Mouse (Mus musculus) midbrain, embryonic 14.5 days (tissue): Measurements from ENCODE around the gene Pde6d. TPM values are rescaled to one million over a fixed set of nuclear protein-coding genes. Genes with fewer than 3 reads are reported as not detected.
"Not testable (repeated sequence)": the region's sequence is repeated elsewhere in the genome, so short reads cannot be mapped to it uniquely, and the experiment has no call there.

ENCODE experiments used
- ATAC-seq: fragments of 200-750 bp; cut with Nextera tagmentation; 2 replicates; pipeline ENCODE4 v1.8.0; 2017; ENCODE audit warnings: moderate number of reproducible peaks, moderate library complexity; ENCODE audit not compliant: low FRiP score, low TSS enrichment
- DNase-seq: peaks from one replicate; pipeline ENCODE4 v3.0.0-alpha.2; 2015
- H3K27ac ChIP-seq: fragments of 300-500 bp; sonication (generic); replicated peaks from 2 replicates; pipeline ENCODE4 v1.5.1; 2014; ENCODE audit warnings: mild to moderate bottlenecking, low read depth, low read length, moderate library complexity
- H3K27me3 ChIP-seq: fragments of 300-500 bp; sonication (generic); 2 replicates; pipeline ENCODE4 v1.6.1; 2014; ENCODE audit warnings: low read length, control low read depth, mixed read lengths; ENCODE audit not compliant: control insufficient read depth, insufficient read depth
- H3K36me3 ChIP-seq: fragments of 300-500 bp; sonication (generic); 2 replicates; pipeline ENCODE4 v1.6.1; 2014; ENCODE audit warnings: low read length, control low read depth; ENCODE audit not compliant: control insufficient read depth, insufficient read depth
- H3K4me1 ChIP-seq: fragments of 300-500 bp; sonication (generic); 2 replicates; pipeline ENCODE4 v1.6.1; 2014; ENCODE audit warnings: mild to moderate bottlenecking, antibody characterized with exemption, low read length, control low read depth; ENCODE audit not compliant: control insufficient read depth, insufficient read depth
- H3K4me2 ChIP-seq: fragments of 300-500 bp; sonication (generic); 2 replicates; pipeline ENCODE4 v1.6.1; 2014; ENCODE audit warnings: mild to moderate bottlenecking, low read length, moderate library complexity
- H3K4me3 ChIP-seq: fragments of 300-500 bp; sonication (generic); replicated peaks from 2 replicates; pipeline ENCODE4 v1.5.1; 2014; ENCODE audit warnings: low read depth, low read length
- H3K9ac ChIP-seq: fragments of 300-500 bp; sonication (generic); replicated peaks from 2 replicates; pipeline ENCODE4 v1.6.1; 2014; ENCODE audit warnings: mild to moderate bottlenecking, low read length, moderate library complexity
- H3K9me3 ChIP-seq: fragments of 300-500 bp; sonication (generic); 2 replicates; pipeline ENCODE4 v1.6.1; 2016; ENCODE audit warnings: low read length, control low read depth, mixed read lengths; ENCODE audit not compliant: control insufficient read depth
- WGBS: fragments of 180-500 bp; shearing (Covaris S2); extraction: QIAGEN DNeasy Blood & Tissue Kit; methylation state at CpG from one replicate; pipeline ENCODE4 v1.1.7; 2014; 5-methylcytosine and 5-hydroxymethylcytosine counted together
- polyA plus RNA-seq: library from polyadenylated mRNA; unstranded; fragments of >200 nt; fragmentation: Nextera tagmentation; extraction: Ambion mirVana; gene quantifications from 2 replicates; pipeline ENCODE4 v1.2.1, GENCODE M21; 2014

Pde6d gene
- polyA plus RNA-seq, 1 experiment from 2014 or later: 89.1 TPM

DNA sequence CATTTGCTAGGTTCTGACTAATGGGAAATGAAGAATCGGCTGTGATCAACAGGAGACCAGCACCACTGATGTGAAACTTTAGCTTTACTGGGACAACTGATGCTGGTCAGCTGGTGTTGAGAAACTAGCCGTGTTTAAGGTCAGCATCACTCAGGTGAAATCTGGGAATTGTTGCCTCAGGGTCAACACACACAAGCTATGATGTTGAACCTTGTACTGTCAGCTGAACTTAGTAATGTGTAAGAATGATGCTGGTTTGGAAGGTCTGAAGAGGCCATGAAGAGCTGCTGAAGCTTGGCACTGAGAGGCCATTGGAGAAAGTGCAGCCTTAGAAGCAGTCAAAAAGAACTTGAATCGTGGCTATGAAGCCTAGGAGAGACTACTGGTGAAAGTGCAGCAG, 26.8 kb downstream of the Pde6d start:
- DNase-seq (no peak), ATAC-seq (no peak)
- Histone ChIP-seq H3K4me2 (no peak overlapping the region), H3K27ac (no peak overlapping the region), H3K27me3 (no peaks in the 10 kb centered on the region), H3K9me3 (no peaks in the 10 kb centered on the region), H3K9ac (no peak overlapping the region), H3K4me3 (no peak overlapping the region), H3K4me1 (no peaks in the 10 kb centered on the region), H3K36me3 (peaks cover 10% of the 10 kb centered on the region)
- 92% methylated on average over 3 of the region's 3 CpGs for WGBS

DNA sequence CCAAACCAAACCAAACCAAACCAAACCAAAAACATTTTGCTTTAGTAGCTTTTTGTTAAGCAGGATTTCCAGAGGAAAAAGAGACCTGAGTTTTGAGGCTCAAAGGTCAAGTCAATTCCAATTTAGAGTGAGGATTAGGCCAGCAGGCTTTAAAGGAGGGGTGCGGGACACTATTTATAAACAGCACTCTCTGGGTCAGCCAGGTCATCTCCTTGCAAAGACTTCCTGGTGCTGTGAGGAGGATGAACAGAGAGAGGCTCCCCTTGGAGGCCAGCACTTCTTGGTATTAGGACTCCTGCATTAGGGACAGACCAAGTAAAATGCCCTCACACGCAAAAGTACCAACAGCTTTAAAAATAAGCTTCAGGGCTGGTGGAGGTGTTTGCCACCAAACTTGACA, 30.6 kb downstream of the Pde6d start:
- Histone ChIP-seq H3K4me2 (no peak overlapping the region), H3K27me3 (no peaks in the 10 kb centered on the region), H3K9ac (no peak overlapping the region), H3K4me3 (no peak overlapping the region), H3K4me1 (no peaks in the 10 kb centered on the region), H3K36me3 (peaks cover 10% of the 10 kb centered on the region), H3K27ac (no peak overlapping the region), H3K9me3 (no peaks in the 10 kb centered on the region)
- no peak for DNase-seq
- ATAC-seq: no peak
- 15% methylated on average over 2 of the region's 2 CpGs for WGBS

DNA sequence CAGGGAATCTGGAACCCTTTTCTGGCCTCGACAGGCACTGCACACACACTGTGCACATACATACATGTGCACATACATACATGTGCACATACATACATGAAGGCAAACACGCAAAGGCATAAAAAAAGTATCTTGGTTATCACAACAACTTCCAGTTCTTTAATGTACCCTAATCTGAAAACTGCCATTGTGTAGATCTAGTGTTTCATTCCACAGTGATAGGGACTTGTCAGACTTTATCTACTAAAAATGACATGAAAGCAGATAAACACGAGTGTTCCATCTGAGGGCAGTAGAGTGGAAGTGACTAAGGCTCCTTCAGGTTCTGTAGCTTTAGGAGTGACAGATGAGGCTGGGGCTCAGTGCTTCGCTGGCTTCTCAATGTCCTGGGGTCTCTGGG, 31.1 kb downstream of the Pde6d start:
- H3K36me3 ChIP-seq: peaks cover 10% of the 10 kb centered on the region
- H3K27me3 ChIP-seq: no peaks in the 10 kb centered on the region
- no peak overlapping the region for H3K4me3 ChIP-seq
- 70% methylated on average over 4 of the region's 4 CpGs for WGBS
- no peak overlapping the region for H3K27ac ChIP-seq
- no peak for DNase-seq
- H3K9ac ChIP-seq: no peak overlapping the region
- H3K4me2 ChIP-seq: no peak overlapping the region
- no peaks in the 10 kb centered on the region for H3K9me3 ChIP-seq
- no peaks in the 10 kb centered on the region for H3K4me1 ChIP-seq
- no peak for ATAC-seq

DNA sequence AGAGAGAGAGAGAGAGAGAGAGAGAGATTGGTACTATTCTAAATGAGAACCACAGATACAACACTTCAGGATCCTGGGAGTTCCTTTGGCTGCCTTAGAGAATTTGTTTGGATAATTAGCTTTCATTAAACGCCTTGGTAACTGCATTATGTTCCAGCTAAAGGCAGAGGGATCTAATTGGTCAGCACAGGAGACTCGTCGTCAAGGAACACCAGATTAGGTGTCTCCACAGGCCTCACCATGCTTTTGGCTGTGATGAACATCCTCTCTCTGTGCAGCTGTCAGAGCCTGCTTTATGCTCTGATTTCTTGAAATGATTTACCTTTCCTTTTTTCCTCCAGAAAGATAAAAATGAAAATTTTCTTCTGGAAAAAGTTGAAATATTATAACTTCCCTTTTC, 35.6 kb downstream of the Pde6d start:
- no peak for ATAC-seq
- 64% methylated on average over 3 of the region's 3 CpGs for WGBS
- Histone ChIP-seq H3K27ac (no peak overlapping the region), H3K27me3 (no peaks in the 10 kb centered on the region), H3K9ac (no peak overlapping the region), H3K36me3 (peaks cover 51% of the 10 kb centered on the region), H3K9me3 (no peaks in the 10 kb centered on the region), H3K4me3 (no peak overlapping the region), H3K4me1 (no peaks in the 10 kb centered on the region), H3K4me2 (no peak overlapping the region)
- no peak for DNase-seq

DNA sequence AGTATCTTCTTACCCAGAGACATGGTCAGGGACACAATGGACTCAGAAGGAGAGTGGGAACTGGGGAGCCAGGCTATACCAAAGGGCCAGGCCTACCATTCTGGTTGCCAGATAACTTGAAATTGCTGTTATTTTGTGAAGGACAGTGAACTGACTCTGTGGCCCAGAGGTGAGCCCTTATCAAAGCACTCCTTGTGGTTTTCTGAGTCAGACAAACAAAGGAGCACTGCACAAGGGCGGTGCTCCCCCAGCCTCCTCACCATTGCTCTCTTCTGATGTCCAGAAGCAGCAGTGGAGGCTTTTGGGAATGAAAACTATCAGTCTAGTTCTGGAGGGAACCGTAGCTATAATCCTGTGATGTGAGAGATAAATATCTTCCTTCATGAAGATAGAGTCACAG, 39.8 kb downstream of the Pde6d start:
- Histone ChIP-seq H3K4me3 (no peak overlapping the region), H3K27ac (no peak overlapping the region), H3K9me3 (no peaks in the 10 kb centered on the region), H3K27me3 (no peaks in the 10 kb centered on the region), H3K4me1 (no peaks in the 10 kb centered on the region), H3K4me2 (no peak overlapping the region), H3K9ac (no peak overlapping the region), H3K36me3 (peaks cover 54% of the 10 kb centered on the region)
- 99% methylated on average over 2 of the region's 2 CpGs for WGBS
- DNase-seq (no peak), ATAC-seq (no peak)

DNA sequence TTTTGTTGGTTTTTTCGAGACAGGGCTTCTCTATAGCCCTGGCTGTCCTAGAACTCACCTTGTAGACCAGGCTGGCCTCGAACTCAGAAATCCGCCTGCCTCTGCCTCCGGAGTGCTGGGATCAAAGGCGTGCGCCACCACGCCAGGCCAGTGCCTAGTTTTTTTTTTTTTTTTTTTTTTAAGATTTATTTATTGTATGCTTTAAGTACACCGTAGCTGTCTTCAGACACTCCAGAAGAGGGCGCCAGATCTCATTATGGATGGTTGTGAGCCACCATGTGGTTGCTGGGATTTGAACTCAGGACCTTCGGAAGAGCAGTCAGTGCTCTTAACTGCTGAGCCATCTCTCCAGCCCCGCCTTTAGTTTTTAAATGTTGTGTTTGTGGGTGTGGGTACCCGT, 42.8 kb downstream of the Pde6d start:
- H3K27me3 ChIP-seq, H3K9ac ChIP-seq, H3K9me3 ChIP-seq, H3K27ac ChIP-seq, DNase-seq, ATAC-seq, H3K4me1 ChIP-seq, H3K4me3 ChIP-seq, H3K4me2 ChIP-seq: not testable (repeated sequence)
- H3K36me3 ChIP-seq: peaks cover 35% of the 10 kb centered on the region
- WGBS: 88% methylated on average over 12 of the region's 12 CpGs

DNA sequence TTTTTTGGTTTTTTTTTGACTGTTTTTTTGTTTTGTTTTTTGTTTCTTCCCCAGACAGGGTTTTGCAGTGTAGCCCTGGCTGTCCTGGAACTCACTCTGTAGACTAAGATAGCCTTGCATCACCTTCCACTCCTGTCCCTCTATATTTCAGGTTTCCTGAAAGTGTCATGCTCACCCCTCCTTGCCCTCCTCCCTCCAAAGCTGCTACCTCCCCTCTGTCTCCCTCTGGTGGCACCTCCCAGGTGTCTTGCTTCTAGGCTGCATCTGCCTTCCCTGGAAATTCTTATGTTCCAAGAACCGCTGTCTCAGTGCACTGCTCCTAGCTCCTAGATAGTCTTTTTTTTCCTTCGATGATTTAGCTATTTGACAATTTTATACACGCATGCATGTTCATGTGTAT, 44.0 kb downstream of the Pde6d start:
- no peak overlapping the region for H3K27ac ChIP-seq
- no peaks in the 10 kb centered on the region for H3K27me3 ChIP-seq
- ATAC-seq (no peak), DNase-seq (peak; percentile 15)
- peaks cover 26% of the 10 kb centered on the region for H3K36me3 ChIP-seq
- H3K9me3 ChIP-seq: no peaks in the 10 kb centered on the region
- H3K4me3 ChIP-seq: no peak overlapping the region
- H3K9ac ChIP-seq: no peak overlapping the region
- no peaks in the 10 kb centered on the region for H3K4me1 ChIP-seq
- no peak overlapping the region for H3K4me2 ChIP-seq
- WGBS: 74% methylated on average over 3 of the region's 3 CpGs

DNA sequence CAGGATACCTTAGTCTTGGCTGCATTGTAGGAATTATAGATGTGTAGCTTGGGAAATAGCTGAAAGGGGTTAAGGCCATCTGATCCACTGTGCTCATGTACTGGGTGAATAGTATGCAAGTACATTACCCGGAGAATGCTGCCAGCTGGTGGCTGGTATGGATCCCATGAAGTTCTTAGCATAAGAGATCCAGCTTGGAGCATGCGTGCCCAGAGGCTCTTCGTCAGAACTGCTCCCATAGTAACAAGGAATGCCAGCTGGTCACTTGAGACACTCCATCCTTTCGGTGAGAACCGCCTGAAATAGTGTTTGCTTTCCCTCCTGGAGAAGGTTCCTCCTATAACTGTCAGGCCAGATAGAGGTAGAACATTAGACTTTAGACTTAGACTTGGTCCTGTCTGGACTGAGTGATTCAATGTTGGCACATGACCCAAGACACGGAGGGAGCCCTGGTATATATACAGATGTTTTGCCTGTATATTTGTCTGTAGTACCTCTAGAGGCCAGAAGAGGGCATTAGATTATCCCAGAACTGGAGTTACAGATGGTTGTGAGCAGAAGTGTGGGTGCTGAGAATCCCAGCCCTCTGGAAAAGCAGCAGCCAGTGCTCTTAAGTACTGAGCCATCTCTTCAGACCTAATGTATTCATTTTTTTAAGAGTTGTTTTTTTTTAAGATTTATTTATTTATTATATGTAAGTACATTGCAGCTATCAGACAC, 48.9 kb downstream of the Pde6d start:
- Histone ChIP-seq H3K27ac (no peak overlapping the region), H3K4me2 (no peak overlapping the region), H3K4me3 (no peak overlapping the region), H3K4me1 (peaks cover 25% of the 10 kb centered on the region), H3K9ac (no peak overlapping the region), H3K36me3 (peaks cover 33% of the 10 kb centered on the region), H3K9me3 (no peaks in the 10 kb centered on the region), H3K27me3 (no peaks in the 10 kb centered on the region)
- ATAC-seq (no peak), DNase-seq (peak; percentile 18)
- whole genome bisulfite sequencing: 85% methylated on average over 6 of the region's 6 CpGs

DNA sequence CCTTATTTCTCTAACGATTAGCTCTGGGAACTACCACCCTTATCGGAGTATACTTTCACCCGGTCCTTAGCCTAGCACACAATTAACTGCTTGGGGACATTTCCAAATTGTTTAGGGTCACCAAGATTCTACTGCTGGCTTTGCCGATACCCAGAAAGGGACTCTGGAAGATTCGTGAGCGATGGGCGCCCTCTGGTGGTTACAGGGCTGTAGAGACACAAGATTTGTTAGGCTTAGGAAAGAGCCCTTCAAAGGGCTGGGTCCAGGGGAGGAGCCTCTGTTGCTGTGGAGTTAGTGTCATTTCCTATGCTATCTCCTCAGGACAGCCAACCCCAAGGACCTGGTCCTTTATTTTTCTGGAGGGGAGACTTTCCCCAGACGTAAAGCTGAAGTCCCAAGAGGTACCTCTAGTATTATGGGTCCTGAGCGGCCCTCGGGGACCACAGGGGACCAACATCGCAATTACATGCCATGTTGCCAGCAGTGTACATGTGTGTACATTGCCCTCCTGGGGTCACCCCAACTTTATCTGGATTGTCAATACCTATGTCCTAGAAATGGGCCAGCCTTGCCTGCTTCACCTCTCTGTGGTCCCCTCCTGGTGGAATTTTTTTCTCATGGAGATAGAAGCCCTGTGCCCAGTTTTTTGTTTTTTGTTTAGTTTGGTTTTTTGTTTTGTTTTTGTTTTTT, 49.9 kb downstream of the Pde6d start:
- H3K4me2 ChIP-seq: peak overlapping the region; percentile 27
- peak overlapping the region; percentile 69 for H3K27ac ChIP-seq
- no peaks in the 10 kb centered on the region for H3K27me3 ChIP-seq
- 24% methylated on average over 11 of the region's 11 CpGs for WGBS
- ATAC-seq: peak; percentile 60
- DNase-seq: peak; percentile 98
- H3K36me3 ChIP-seq: peaks cover 33% of the 10 kb centered on the region
- peaks cover 25% of the 10 kb centered on the region for H3K4me1 ChIP-seq
- no peaks in the 10 kb centered on the region for H3K9me3 ChIP-seq
- no peak overlapping the region; the same call in 1 of the 2 replicates for H3K9ac ChIP-seq
- peak overlapping the region; percentile 18; the same call in 1 of the 2 replicates for H3K4me3 ChIP-seq
